Mouse (Mus musculus): ENCODE results near the gene Myadml2. TPM values are rescaled to one million over a fixed set of nuclear protein-coding genes. Genes with fewer than 3 reads are reported as not detected.

Myadml2 gene
- total and polyA plus RNA-seq, 3 experiments, result not detected

- Histone ChIP-seq H3K4me3 (ENCODE audit: control insufficient read depth in 1 of 2, insufficient read depth in 1 of 2, low read depth in 2 of 2, low read length in 2 of 2) (no peak overlapping the region), H3K9me3 (replicated peaks; ENCODE audit: insufficient read depth, low read length) (no peaks in the 10 kb centered on the region), H3K79me2 (ENCODE audit: control insufficient read depth, insufficient read depth, low read length, poor library complexity) (no peaks in the 10 kb centered on the region), H3K9ac (ENCODE audit: control insufficient read depth, low read depth, low read length, poor library complexity, severe bottlenecking) (no peak overlapping the region), H3K27me3 (ENCODE audit: control insufficient read depth in 1 of 2, insufficient read depth in 2 of 2, low read length in 2 of 2) (no peaks in the 10 kb centered on the region), H3K36me3 (ENCODE audit: control insufficient read depth in 1 of 2, insufficient read depth in 2 of 2, low read length in 2 of 2) (no peaks in the 10 kb centered on the region), H3K27ac (ENCODE audit: control insufficient read depth, low read depth, low read length) (no peak overlapping the region), H3K4me1 (ENCODE audit: control insufficient read depth in 1 of 2, insufficient read depth in 2 of 2, low read length in 2 of 2) (no peaks in the 10 kb centered on the region)
- no peak for DNase-seq (ENCODE audit: low read depth, low spot score)
- no peak for TF ChIP-seq USF2 (IDR thresholded peaks at IDR 0.05; ENCODE audit: borderline replicate concordance in 1 of 2, insufficient read depth in 1 of 2, low read depth in 1 of 2, low read length in 2 of 2)
- TF ChIP-seq GATA1 (IDR thresholded peaks at IDR 0.05; ENCODE audit: low read depth, low read length), result no peak
- TF ChIP-seq RAD21 (IDR thresholded peaks at IDR 0.05; ENCODE audit: low read depth, low read length), result no peak
- no peak for TF ChIP-seq ZNF384 (IDR thresholded peaks at IDR 0.05; ENCODE audit: low read depth, low read length)
- no peak for TF ChIP-seq MXI1 (IDR thresholded peaks at IDR 0.05; ENCODE audit: low read depth, low read length)
- no peak for TF ChIP-seq MAX (IDR thresholded peaks at IDR 0.05; ENCODE audit: low read length)
- no peak for TF ChIP-seq NELFE (IDR thresholded peaks at IDR 0.05; ENCODE audit: low read depth, low read length)
- TF ChIP-seq EP300 (IDR thresholded peaks at IDR 0.05; ENCODE audit: low read depth in 1 of 2, low read length in 2 of 2), result no peak
- TF ChIP-seq HCFC1 (IDR thresholded peaks at IDR 0.05; ENCODE audit: low read depth, low read length), result no peak
Measured at GRCm38 (mm10) chr11:120684660-120685059, 36.7 kb upstream of the Myadml2 start.

GRCm38 (mm10) chr11:120684086-120684485, 36.1 kb upstream of the Myadml2 start:
- no peak for DNase-seq (ENCODE audit: low read depth, low spot score)
- H3K9me3 ChIP-seq (replicated peaks; ENCODE audit: insufficient read depth, low read length), result no peaks in the 10 kb centered on the region
- H3K27ac ChIP-seq (ENCODE audit: control insufficient read depth, low read depth, low read length), result no peak overlapping the region
- H3K4me1 ChIP-seq (ENCODE audit: control insufficient read depth in 1 of 2, insufficient read depth in 2 of 2, low read length in 2 of 2), result no peaks in the 10 kb centered on the region
- H3K36me3 ChIP-seq (ENCODE audit: control insufficient read depth in 1 of 2, insufficient read depth in 2 of 2, low read length in 2 of 2), result peaks cover 0 to 2% of the 10 kb centered on the region in 2 experiments; a peak in 1 of 4 replicates
- no peak overlapping the region for H3K9ac ChIP-seq (ENCODE audit: control insufficient read depth, low read depth, low read length, poor library complexity, severe bottlenecking)
- H3K4me3 ChIP-seq (ENCODE audit: control insufficient read depth in 1 of 2, insufficient read depth in 1 of 2, low read depth in 2 of 2, low read length in 2 of 2), result no peak overlapping the region
- no peaks in the 10 kb centered on the region for H3K79me2 ChIP-seq (ENCODE audit: control insufficient read depth, insufficient read depth, low read length, poor library complexity)
- TF ChIP-seq ZC3H11A (IDR thresholded peaks at IDR 0.05; ENCODE audit: low read depth, low read length), result no peak
- TF ChIP-seq RCOR1 (IDR thresholded peaks at IDR 0.05; ENCODE audit: low read depth, low read length), result no peak
- TF ChIP-seq CHD1 (IDR thresholded peaks at IDR 0.05; ENCODE audit: low read depth, low read length), result no peak
- no peak for TF ChIP-seq ZMIZ1 (IDR thresholded peaks at IDR 0.05; ENCODE audit: low read depth, low read length)
- no peak for TF ChIP-seq MAZ (IDR thresholded peaks at IDR 0.05; ENCODE audit: low read depth, low read length)
- TF ChIP-seq ETS1 (IDR thresholded peaks at IDR 0.05; ENCODE audit: low read depth, low read length), result no peak
- no peak for TF ChIP-seq SMC3 (IDR thresholded peaks at IDR 0.05; ENCODE audit: low read depth, low read length)
- TF ChIP-seq TBP (IDR thresholded peaks at IDR 0.05; ENCODE audit: low read depth, low read length), result no peak
- TF ChIP-seq KAT2A (conservative IDR thresholded peaks at IDR 0.05; ENCODE audit: low read depth, low read length), result no peak
- no peak for TF ChIP-seq UBTF (IDR thresholded peaks at IDR 0.05; ENCODE audit: borderline replicate concordance, insufficient read depth, low read depth, low read length)
- no peak for TF ChIP-seq MAX (IDR thresholded peaks at IDR 0.05; ENCODE audit: low read length)
- no peak for TF ChIP-seq POLR2AphosphoS2 (IDR thresholded peaks at IDR 0.05; ENCODE audit: low read length)
- no peak for TF ChIP-seq GATA1 (IDR thresholded peaks at IDR 0.05; ENCODE audit: low read depth, low read length)
- TF ChIP-seq MYB (IDR thresholded peaks at IDR 0.05; ENCODE audit: low read depth, low read length), result no peak
- TF ChIP-seq MXI1 (IDR thresholded peaks at IDR 0.05; ENCODE audit: low read depth, low read length), result no peak
- no peak for TF ChIP-seq ZNF384 (IDR thresholded peaks at IDR 0.05; ENCODE audit: low read depth, low read length)
- no peaks in the 10 kb centered on the region for H3K27me3 ChIP-seq (ENCODE audit: control insufficient read depth in 1 of 2, insufficient read depth in 2 of 2, low read length in 2 of 2)

Measured in MEL (cell line).